Comparison of ENCODE assay signal across 8 mouse cellular contexts in the genomic region with DNA sequence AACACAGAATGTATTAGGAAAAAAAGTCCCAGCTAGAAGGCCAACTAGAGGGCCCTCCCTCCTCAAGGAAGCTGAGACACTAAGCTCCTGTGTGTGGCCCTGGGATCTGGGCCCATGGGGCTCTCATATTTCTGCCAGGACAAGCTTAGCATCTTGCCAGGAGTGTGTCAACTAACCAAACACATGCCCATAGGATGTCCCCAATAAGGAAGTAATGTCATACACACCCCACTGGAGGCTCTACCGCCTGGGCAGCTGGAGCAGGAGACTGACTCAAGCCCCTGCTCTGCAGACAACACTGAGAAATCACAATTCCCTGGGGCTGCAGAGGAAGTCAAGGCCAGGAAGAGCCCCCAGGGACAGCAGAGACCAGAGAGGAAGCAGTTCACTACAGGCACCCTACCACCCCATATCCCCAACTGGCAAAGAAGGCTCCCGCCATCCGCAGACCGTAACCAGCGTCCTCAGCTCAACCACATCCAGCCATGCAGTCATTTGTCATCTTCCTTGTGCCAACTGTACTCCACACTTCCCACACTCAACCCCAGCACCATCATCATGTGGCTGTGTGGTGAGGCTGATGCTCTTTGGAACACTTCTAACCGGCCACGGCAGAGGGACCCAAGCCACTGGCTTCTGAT. TPM values are rescaled to one million over a fixed set of nuclear protein-coding genes. Genes with fewer than 3 reads are reported as not detected.
A peak's percentile ranks its signal among the peaks of the same experiment; 100 is the strongest.
DNase-seq lines count a peak whose midpoint lies in the region; ATAC-seq and TF ChIP-seq lines count a peak whose summit lies in the region.

No protein-coding gene starts in this region.

- H3K27me3 ChIP-seq in erythroblast, embryonic 14.5 days (ENCODE audit: control insufficient read depth): peaks cover 6% of the 10 kb centered on the region; the same call in 1 of the 2 replicates
- no peaks in the 10 kb centered on the region for H3K27me3 ChIP-seq in hindbrain, postnatal 0 days (ENCODE audit: insufficient read depth, low read length)
- H3K27me3 ChIP-seq in neural tube, embryonic 12.5 days (replicated peaks): no peaks in the 10 kb centered on the region

- H3K4me1 ChIP-seq in erythroblast, embryonic 14.5 days (ENCODE audit: control insufficient read depth): peaks cover 44% of the 10 kb centered on the region
- H3K4me1 ChIP-seq in hindbrain, postnatal 0 days (ENCODE audit: insufficient read depth, low read length): peaks cover 28% of the 10 kb centered on the region
- peaks cover 51% of the 10 kb centered on the region for H3K4me1 ChIP-seq in neural tube, embryonic 12.5 days

- peak overlapping the region; percentile 46; the same call in 1 of the 2 replicates for H3K27ac ChIP-seq in hindbrain, postnatal 0 days
- H3K27ac ChIP-seq in neural tube, embryonic 12.5 days: no peak overlapping the region

- ATAC-seq in erythroblast, adult 5-6 weeks (replicated peaks; ENCODE audit: low FRiP score, poor library complexity, severe bottlenecking): no peak
- 0 out of 2 replicates have a peak, but pooled peaks have one; percentile 14 for ATAC-seq in hindbrain, postnatal 0 days
- no peak for ATAC-seq in neural tube, embryonic 12.5 days (ENCODE audit: low FRiP score, low read depth)
- ATAC-seq in activated CD4-positive, CD25-positive, alpha-beta regulatory T cell, adult 4 months: no peak

- H3K9ac ChIP-seq in hindbrain, postnatal 0 days (replicated peaks; ENCODE audit: low read length): no peak overlapping the region
- H3K9ac ChIP-seq in neural tube, embryonic 12.5 days: peak overlapping the region; percentile 30; the same call in 1 of the 2 replicates

- H3K9me3 ChIP-seq in erythroblast, embryonic 14.5 days (ENCODE audit: control insufficient read depth, low read length): no peaks in the 10 kb centered on the region
- H3K9me3 ChIP-seq in hindbrain, postnatal 0 days (ENCODE audit: low read length): no peaks in the 10 kb centered on the region
- H3K9me3 ChIP-seq in neural tube, embryonic 12.5 days: no peaks in the 10 kb centered on the region

- peak overlapping the region; percentile 93 for H3K4me2 ChIP-seq in hindbrain, postnatal 0 days (ENCODE audit: low read depth, low read length)
- peak overlapping the region; percentile 85 for H3K4me2 ChIP-seq in neural tube, embryonic 12.5 days (replicated peaks)

- WGBS in hindbrain, postnatal 0 days: 49% methylated on average over 7 of the region's 7 CpGs
- WGBS in neural tube, embryonic 12.5 days: 94% methylated on average over 7 of the region's 7 CpGs

- no peak for TF ChIP-seq CTCF in hindbrain, postnatal 0 days (IDR thresholded peaks at IDR 0.05; ENCODE audit: low read depth)

- peak overlapping the region; percentile 25 for H3K4me3 ChIP-seq in erythroblast, embryonic 14.5 days (replicated peaks)
- H3K4me3 ChIP-seq in hindbrain, postnatal 0 days (ENCODE audit: low read length): no peak overlapping the region
- no peak overlapping the region for H3K4me3 ChIP-seq in neural tube, embryonic 12.5 days

- peak; percentile 31 to 41 for DNase-seq in right cerebral cortex, adult 2 months (ENCODE audit: low spot score in 2 of 2)
- DNase-seq in right cerebral cortex, postnatal 4 days: no peak
- DNase-seq in hindbrain, postnatal 0 days (ENCODE audit: low spot score): peak; percentile 30
- no peak for DNase-seq in natural killer cell, adult 2 months (ENCODE audit: low spot score in 2 of 2)

- peaks cover 23% of the 10 kb centered on the region for H3K36me3 ChIP-seq in erythroblast, embryonic 14.5 days (ENCODE audit: control insufficient read depth)
- no peaks in the 10 kb centered on the region for H3K36me3 ChIP-seq in hindbrain, postnatal 0 days (ENCODE audit: insufficient read depth, low read length)
- 0 out of 2 replicates have a peak, but pooled peaks cover 3% of the 10 kb centered on the region for H3K36me3 ChIP-seq in neural tube, embryonic 12.5 days

RNA-seq across cellular contexts. Expression of a gene that starts 3.0 kb away (rescaled TPM):
- 8.9 and 9.3 TPM in 2 replicates for polyA plus RNA-seq in erythroblast, embryonic 14.5 days (2012)
- 20.3 and 23.8 TPM in 2 replicates for total RNA-seq in erythroblast, adult 5-6 weeks (2015; ENCODE audit: low replicate concordance)
- total RNA-seq in erythroblast, adult 5-6 weeks (2017; ENCODE audit: low replicate concordance): 17.1 and 17.3 TPM in 2 replicates
- total RNA-seq in hindbrain, postnatal 0 days (2014; rRNA removed): 134 and 142 TPM in 2 replicates
- 55.4 and 64.1 TPM in 2 replicates for polyA plus RNA-seq in hindbrain, postnatal 0 days (2015; fragmentation: Nextera tagmentation; extraction: Ambion mirVana)
- polyA plus RNA-seq in neural tube, embryonic 12.5 days (2016; fragmentation: Nextera tagmentation; extraction: Ambion mirVana): 57.8 and 65.5 TPM in 2 replicates
- polyA plus RNA-seq in activated CD4-positive, CD25-positive, alpha-beta regulatory T cell, adult 4 months (2017; shearing (Covaris generic)): 1 to 10 TPM; 1.4 to 2.3 TPM

Comparison
In these comparisons a context has a peak if more than half of its experiments do, and no peak if none do; other contexts are left out.
1. DNase-seq: peak in right cerebral cortex, adult 2 months (2 of 2) and hindbrain, postnatal 0 days (single experiment); none in right cerebral cortex, postnatal 4 days (single experiment) and natural killer cell, adult 2 months (0 of 2).